In genomic region chr16:38476312-38477240, GRCm38 (mm10) we compare ENCODE assay signal across 8 mouse cellular contexts. TPM values are rescaled to one million over a fixed set of nuclear protein-coding genes. Genes with fewer than 3 reads are reported as not detected.
DNase-seq lines count a peak whose midpoint lies in the region; ATAC-seq lines count a peak whose summit lies in the region.

No protein-coding gene starts in this region.

- ATAC-seq in liver, embryonic 13.5 days (ENCODE audit: low read depth), result peak; percentile 48
- ATAC-seq in monocyte, adult 5-6 weeks (replicated peaks; ENCODE audit: insufficient number of reproducible peaks, low FRiP score, low TSS enrichment, poor library complexity, severe bottlenecking), result peak; percentile 54

- WGBS in heart, embryonic 10.5 days, result 9% methylated on average over 34 of the region's 34 CpGs
- WGBS in liver, embryonic 13.5 days (ENCODE audit: insufficient replicate concordance), result 8% methylated on average over 34 of the region's 34 CpGs

- H3K9ac ChIP-seq in liver, embryonic 13.5 days, result peak overlapping the region; percentile 70

- no peaks in the 10 kb centered on the region for H3K36me3 ChIP-seq in heart, embryonic 10.5 days
- no peaks in the 10 kb centered on the region for H3K36me3 ChIP-seq in liver, embryonic 13.5 days

- peak overlapping the region; percentile 81 for H3K4me2 ChIP-seq in liver, embryonic 13.5 days

- peak overlapping the region; percentile 90 for H3K27ac ChIP-seq in heart, embryonic 10.5 days
- peak overlapping the region; percentile 58 for H3K27ac ChIP-seq in liver, embryonic 13.5 days

- no peaks in the 10 kb centered on the region; the same call in 1 of the 2 replicates for H3K27me3 ChIP-seq in heart, embryonic 10.5 days (ENCODE audit: insufficient read depth, poor library complexity, severe bottlenecking)
- H3K27me3 ChIP-seq in liver, embryonic 13.5 days, result no peaks in the 10 kb centered on the region

- DNase-seq in 416B (ENCODE audit: low read depth), result peak; percentile 72
- peak; percentile 78 for DNase-seq in adrenal gland, adult 2 months
- DNase-seq in embryo, embryonic 9.5 days (ENCODE audit: extremely low spot score), result peak; percentile 69
- peak; percentile 85 for DNase-seq in heart, embryonic 10.5 days (ENCODE audit: low spot score)
- DNase-seq in kidney, adult 9 months, result peak; percentile 31
- no peak for DNase-seq in liver, embryonic 13.5 days
- DNase-seq in telencephalon, adult 2 months (ENCODE audit: low read depth, low spot score), result peak; percentile 8

- H3K4me1 ChIP-seq in heart, embryonic 10.5 days, result peaks cover 13% of the 10 kb centered on the region
- peaks cover 67% of the 10 kb centered on the region for H3K4me1 ChIP-seq in liver, embryonic 13.5 days (replicated peaks)

- H3K9me3 ChIP-seq in heart, embryonic 10.5 days, result no peaks in the 10 kb centered on the region
- no peaks in the 10 kb centered on the region for H3K9me3 ChIP-seq in liver, embryonic 13.5 days (replicated peaks)

- H3K4me3 ChIP-seq in heart, embryonic 10.5 days, result peak overlapping the region; percentile 59
- H3K4me3 ChIP-seq in liver, embryonic 13.5 days (replicated peaks), result peak overlapping the region; percentile 60

RNA-seq across cellular contexts. Expression of gene Cd80, which starts 21.2 kb away (rescaled TPM):
- 1 to 10 TPM in 1 of 2 experiments, under 1 TPM in 1; 0.37 to 1.1 TPM for total RNA-seq in adrenal gland, adult 2 months (2021)
- 0.10 TPM in 1 of 2 replicates, not detected in the other for polyA plus RNA-seq in adrenal gland, adult 2 months (2012; rRNA removed)
- 0.41 and 0.45 TPM in 2 replicates for polyA plus RNA-seq in heart, embryonic 10.5 days (2016; fragmentation: Nextera tagmentation; extraction: Ambion mirVana)
- polyA plus RNA-seq in liver, embryonic 13.5 days (2015; fragmentation: Nextera tagmentation; extraction: Ambion mirVana), result 0.08 and 0.16 TPM in 2 replicates
- 5.9 to 10.5 TPM (median 6.7 TPM) in 3 replicates for total RNA-seq in monocyte, adult 5-6 weeks (2017)

RNA-seq across cellular contexts. Expression of gene Adprh, which starts 24.1 kb away (rescaled TPM):
- 10 to 100 TPM; 37.2 to 49.4 TPM for total RNA-seq in adrenal gland, adult 2 months (2021)
- polyA plus RNA-seq in adrenal gland, adult 2 months (2012; rRNA removed), result 114 and 133 TPM in 2 replicates
- 127 TPM in 2 replicates for polyA plus RNA-seq in heart, embryonic 10.5 days (2016; fragmentation: Nextera tagmentation; extraction: Ambion mirVana)
- 38.1 and 41.2 TPM in 2 replicates for polyA plus RNA-seq in liver, embryonic 13.5 days (2015; fragmentation: Nextera tagmentation; extraction: Ambion mirVana)
- 14.6 to 25.9 TPM (median 16.7 TPM) in 3 replicates for total RNA-seq in monocyte, adult 5-6 weeks (2017)

RNA-seq across cellular contexts. Expression of gene Pla1a, which starts 43.6 kb away (rescaled TPM):
- total RNA-seq in adrenal gland, adult 2 months (2021), result 10 to 100 TPM; 17.0 to 36.7 TPM
- 12.3 and 21.0 TPM in 2 replicates for polyA plus RNA-seq in adrenal gland, adult 2 months (2012; rRNA removed)
- 0.19 and 0.37 TPM in 2 replicates for polyA plus RNA-seq in heart, embryonic 10.5 days (2016; fragmentation: Nextera tagmentation; extraction: Ambion mirVana)
- 8.4 and 9.2 TPM in 2 replicates for polyA plus RNA-seq in liver, embryonic 13.5 days (2015; fragmentation: Nextera tagmentation; extraction: Ambion mirVana)
- not detected in 3 replicates for total RNA-seq in monocyte, adult 5-6 weeks (2017)

RNA-seq across cellular contexts. Expression of gene Timmdc1, which starts 45.9 kb away (rescaled TPM):
- 10 to 100 TPM; 39.2 to 53.9 TPM for total RNA-seq in adrenal gland, adult 2 months (2021)
- 95.2 and 97.4 TPM in 2 replicates for polyA plus RNA-seq in adrenal gland, adult 2 months (2012; rRNA removed)
- 25.1 and 39.3 TPM in 2 replicates for polyA plus RNA-seq in heart, embryonic 10.5 days (2016; fragmentation: Nextera tagmentation; extraction: Ambion mirVana)
- 18.1 and 18.9 TPM in 2 replicates for polyA plus RNA-seq in liver, embryonic 13.5 days (2015; fragmentation: Nextera tagmentation; extraction: Ambion mirVana)
- total RNA-seq in monocyte, adult 5-6 weeks (2017), result 11.9 to 26.7 TPM (median 17.7 TPM) in 3 replicates
